Mouse (Mus musculus) B cell, adult 2 months (primary cell): ENCODE data around the gene Gm10471.
"Not testable (repeated sequence)": the region's sequence is repeated elsewhere in the genome, so short reads cannot be mapped to it uniquely, and the experiment has no call there.

Experiments
- DNase-seq, 2 experiments: peaks; one replicate each; pipeline ENCODE4 v3.0.0; 2022

The Gm10471 gene

DNA sequence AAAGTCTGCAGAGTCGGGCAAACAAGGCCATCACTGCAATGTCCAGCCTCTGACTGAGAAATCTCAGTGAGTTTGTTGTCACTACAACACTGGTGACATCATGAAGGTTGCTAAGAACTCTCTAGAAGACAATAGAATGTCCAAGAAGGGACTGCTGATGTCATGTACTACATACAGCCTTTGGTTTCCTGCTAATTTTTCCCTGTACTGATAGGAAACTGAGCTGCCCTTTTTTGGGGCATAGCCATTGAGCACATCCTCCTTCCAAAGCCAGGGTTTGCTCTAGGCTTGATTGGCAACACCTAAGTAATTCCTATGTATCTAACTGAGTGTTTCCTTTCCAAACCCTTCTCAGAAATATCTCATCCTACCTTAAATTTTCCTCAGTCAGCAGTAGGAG is at the start of gene Gm10471:
Gm10471 (minus strand) TSS at position 101 of the 400 bp plus-strand sequence.
- DNase-seq: not testable (repeated sequence)

GRCm38 (mm10) chr5:26121321-26121720 is 32.2 kb upstream of the Gm10471 start, which contains the start of gene Gm10220:
TSS of gene Gm10220 (minus strand) at chr5:26121421.
- not testable (repeated sequence) for DNase-seq

DNA sequence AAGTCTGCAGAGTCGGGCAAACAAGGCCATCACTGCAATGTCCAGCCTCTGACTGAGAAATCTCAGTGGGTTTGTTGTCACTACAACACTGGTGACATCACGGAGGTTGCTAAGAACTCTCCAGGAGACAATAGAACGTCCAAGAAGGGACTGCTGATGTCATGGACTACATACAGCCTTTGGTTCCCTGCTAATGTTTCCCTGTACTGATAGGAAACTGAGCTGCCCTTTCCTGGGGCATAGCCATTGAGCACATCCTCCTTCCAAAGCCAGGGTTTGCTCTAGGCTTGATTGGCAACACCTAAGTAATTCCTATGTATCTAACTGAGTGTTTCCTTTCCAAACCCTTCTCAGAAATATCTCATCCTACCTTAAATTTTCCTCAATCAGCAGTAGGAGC is 16.2 kb upstream of the Gm10471 start, which contains the start of gene 5031410I06Rik:
5031410I06Rik (minus strand) TSS at position 101 of the 400 bp plus-strand sequence.
- not testable (repeated sequence) for DNase-seq

DNA sequence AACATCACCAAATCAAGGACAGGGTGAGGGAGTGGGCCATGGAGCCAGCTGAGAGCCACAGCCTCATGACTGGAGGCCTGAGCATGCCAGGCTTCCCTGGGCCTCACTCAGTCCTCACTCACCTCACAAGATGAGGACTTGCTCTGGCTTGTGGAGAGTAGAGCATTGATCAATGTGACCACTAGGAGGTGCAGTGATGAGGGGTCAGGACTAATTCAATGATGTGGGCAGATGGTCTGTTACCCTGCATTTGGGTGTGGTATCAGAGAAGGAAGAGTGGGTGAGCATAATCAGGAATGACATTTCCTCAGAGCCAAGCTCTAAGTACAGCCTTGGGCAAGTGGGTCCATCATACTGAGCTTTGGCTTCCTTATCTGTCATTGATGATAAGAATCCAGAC is 10.1 kb downstream of the Gm10471 start:
- not testable (repeated sequence) for DNase-seq

- DNase-seq: no peak
Observed at GRCm38 (mm10) chr5:26070716-26071115, 18.4 kb downstream of the Gm10471 start.

DNA sequence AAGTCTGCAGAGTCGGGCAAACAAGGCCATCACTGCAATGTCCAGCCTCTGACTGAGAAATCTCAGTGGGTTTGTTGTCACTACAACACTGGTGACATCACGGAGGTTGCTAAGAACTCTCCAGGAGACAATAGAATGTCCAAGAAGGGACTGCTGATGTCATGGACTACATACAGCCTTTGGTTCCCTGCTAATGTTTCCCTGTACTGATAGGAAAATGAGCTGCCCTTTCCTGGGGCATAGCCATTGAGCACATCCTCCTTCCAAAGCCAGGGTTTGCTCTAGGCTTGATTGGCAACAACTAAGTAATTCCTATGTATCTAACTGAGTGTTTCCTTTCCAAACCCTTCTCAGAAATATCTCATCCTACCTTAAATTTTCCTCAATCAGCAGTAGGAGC is 30.6 kb downstream of the Gm10471 start, which contains the start of gene Gm7347:
Gm7347 (minus strand) TSS at position 101 of the 400 bp plus-strand sequence.
- not testable (repeated sequence) for DNase-seq

GRCm38 (mm10) chr5:26039458-26039857 is 49.6 kb downstream of the Gm10471 start, which contains the start of gene Speer4a:
TSS of gene Speer4a (minus strand) at chr5:26039558.
- not testable (repeated sequence) for DNase-seq
